Mouse (Mus musculus) forebrain, embryonic 11.5 days (tissue): ENCODE results near the gene Arid1b. TPM values are rescaled to one million over a fixed set of nuclear protein-coding genes. Genes with fewer than 3 reads are reported as not detected.

Experiments used
- ATAC-seq: fragments of 200-750 bp; cut with Nextera tagmentation; replicated peaks from 2 replicates; pipeline ENCODE4 v1.8.0; 2017; ENCODE audit warnings: moderate TSS enrichment; ENCODE audit not compliant: low FRiP score
- DNase-seq: peaks from one replicate; pipeline ENCODE4 v3.0.0-alpha.2; 2017; ENCODE audit warnings: low spot score
- H3K27ac ChIP-seq: fragments of 300-500 bp; sonication (generic); 2 replicates; pipeline ENCODE4 v1.5.1; 2014; ENCODE audit warnings: low read depth, low read length
- H3K27me3 ChIP-seq: fragments of 300-500 bp; sonication (generic); 2 replicates; pipeline ENCODE4 v1.6.1; 2014; ENCODE audit warnings: mild to moderate bottlenecking, low read length, mixed read lengths; ENCODE audit not compliant: control insufficient read depth, insufficient read depth
- H3K36me3 ChIP-seq: fragments of 300-500 bp; sonication (generic); 2 replicates; pipeline ENCODE4 v1.6.1; 2014; ENCODE audit warnings: mild to moderate bottlenecking, low read length, moderate library complexity, mixed read lengths; ENCODE audit not compliant: control insufficient read depth, insufficient read depth
- H3K4me1 ChIP-seq: fragments of 300-500 bp; sonication (generic); replicated peaks from 2 replicates; pipeline ENCODE4 v1.6.1; 2014; ENCODE audit warnings: low read length, mixed read lengths; ENCODE audit not compliant: control insufficient read depth, insufficient read depth
- H3K4me2 ChIP-seq: fragments of 300-500 bp; sonication (generic); 2 replicates; pipeline ENCODE4 v1.6.1; 2014; ENCODE audit warnings: low read depth, mild to moderate bottlenecking, low read length, moderate library complexity, mixed read lengths; ENCODE audit not compliant: severe bottlenecking
- H3K4me3 ChIP-seq: fragments of 300-500 bp; sonication (generic); 2 replicates; pipeline ENCODE4 v1.5.1; 2014; ENCODE audit warnings: low read depth, low read length
- H3K9ac ChIP-seq: fragments of 300-500 bp; sonication (generic); 2 replicates; pipeline ENCODE4 v1.6.1; 2014; ENCODE audit warnings: low read length
- H3K9me3 ChIP-seq: fragments of 300-500 bp; sonication (generic); 2 replicates; pipeline ENCODE4 v1.6.1; 2016; ENCODE audit warnings: low read length, mixed read lengths; ENCODE audit not compliant: control insufficient read depth
- WGBS: fragments of 180-500 bp; shearing (Covaris S2); extraction: QIAGEN DNeasy Blood & Tissue Kit; methylation state at CpG from one replicate; pipeline ENCODE4 v1.1.7; 2014; 5-methylcytosine and 5-hydroxymethylcytosine counted together
- polyA plus RNA-seq: library from polyadenylated mRNA; unstranded; fragments of >200 nt; fragmentation: Nextera tagmentation; extraction: Ambion mirVana; gene quantifications from 2 replicates; pipeline ENCODE4 v1.2.1, GENCODE M21; 2014

Arid1b gene
- polyA plus RNA-seq, 1 experiment from 2014 or later = 16.3 TPM

DNA sequence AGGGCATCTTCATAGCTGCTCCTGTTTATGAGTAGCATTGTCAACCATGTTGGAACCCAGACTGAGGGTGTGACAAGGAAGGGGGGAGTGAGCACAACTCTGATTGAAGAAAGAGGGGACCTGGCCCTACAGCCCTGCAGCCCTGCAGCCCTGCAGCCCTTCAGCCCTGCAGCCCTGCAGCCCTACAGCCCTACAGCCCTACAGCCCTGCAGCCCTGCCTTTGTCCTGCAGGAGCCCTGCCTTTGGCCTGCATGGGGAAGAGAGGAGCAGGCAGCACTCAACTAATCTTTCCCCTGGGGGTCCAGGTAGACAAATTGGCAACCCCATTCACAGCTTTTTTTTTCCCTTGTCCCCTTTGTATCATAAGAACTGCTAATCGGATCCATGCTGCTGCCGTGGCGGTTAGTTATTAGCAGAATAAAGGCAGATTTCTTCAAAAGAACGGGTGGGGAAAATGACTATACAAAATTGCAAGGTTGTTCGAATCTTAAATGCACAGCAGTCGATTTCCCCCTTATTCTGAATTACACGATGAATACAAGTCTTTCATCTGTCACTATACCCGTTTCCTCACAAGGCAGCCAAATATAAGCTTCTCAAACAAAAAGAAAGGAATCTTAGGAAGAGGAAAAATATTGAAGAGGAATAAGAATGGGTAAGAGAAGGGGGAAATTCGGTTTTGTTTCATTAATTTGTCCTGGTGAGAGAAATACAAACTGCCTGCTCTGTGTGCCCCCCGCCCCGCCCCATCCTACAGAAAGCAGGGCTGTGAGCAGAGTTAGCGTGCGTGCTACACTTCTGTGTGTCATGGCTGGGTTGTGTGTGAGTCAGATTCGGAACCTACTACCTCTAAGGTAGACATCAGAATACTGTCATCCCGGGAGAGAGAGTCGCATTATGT, 260.8 kb downstream of the Arid1b start:
- peaks cover 14% of the 10 kb centered on the region for H3K4me1 ChIP-seq
- no peaks in the 10 kb centered on the region for H3K36me3 ChIP-seq
- WGBS = 25% methylated on average over 16 of the region's 16 CpGs
- H3K4me2 ChIP-seq = no peak overlapping the region
- no peaks in the 10 kb centered on the region for H3K9me3 ChIP-seq
- H3K9ac ChIP-seq = no peak overlapping the region; the same call in 1 of the 2 replicates
- no peaks in the 10 kb centered on the region for H3K27me3 ChIP-seq
- H3K27ac ChIP-seq = 0 out of 2 replicates have a peak overlapping the region, but pooled peaks have one; percentile 9
- ATAC-seq (peak; percentile 63), DNase-seq (peak; percentile 72)
- no peak overlapping the region for H3K4me3 ChIP-seq

DNA sequence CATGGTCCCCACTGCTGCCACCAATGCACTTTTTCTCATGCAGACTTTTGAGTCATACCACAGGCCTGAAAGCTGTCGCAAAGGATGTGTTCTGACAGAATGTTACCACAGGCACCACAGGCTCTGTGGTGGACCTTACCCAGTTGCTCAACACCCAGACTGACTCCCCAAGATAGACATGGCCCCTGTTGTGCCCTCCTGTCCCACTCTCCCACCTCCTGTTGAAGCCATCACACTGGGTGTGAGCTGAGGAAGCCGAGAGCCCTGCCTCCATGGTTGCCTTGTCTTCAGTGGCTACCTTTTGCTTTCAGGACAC, 261.4 kb downstream of the Arid1b start:
- Histone ChIP-seq H3K27ac (no peak overlapping the region), H3K27me3 (no peaks in the 10 kb centered on the region), H3K4me2 (no peak overlapping the region), H3K4me3 (no peak overlapping the region), H3K36me3 (no peaks in the 10 kb centered on the region), H3K4me1 (peaks cover 14% of the 10 kb centered on the region), H3K9ac (no peak overlapping the region), H3K9me3 (no peaks in the 10 kb centered on the region)
- DNase-seq (no peak), ATAC-seq (no peak)
- 44% methylated on average over 2 of the region's 2 CpGs for WGBS

DNA sequence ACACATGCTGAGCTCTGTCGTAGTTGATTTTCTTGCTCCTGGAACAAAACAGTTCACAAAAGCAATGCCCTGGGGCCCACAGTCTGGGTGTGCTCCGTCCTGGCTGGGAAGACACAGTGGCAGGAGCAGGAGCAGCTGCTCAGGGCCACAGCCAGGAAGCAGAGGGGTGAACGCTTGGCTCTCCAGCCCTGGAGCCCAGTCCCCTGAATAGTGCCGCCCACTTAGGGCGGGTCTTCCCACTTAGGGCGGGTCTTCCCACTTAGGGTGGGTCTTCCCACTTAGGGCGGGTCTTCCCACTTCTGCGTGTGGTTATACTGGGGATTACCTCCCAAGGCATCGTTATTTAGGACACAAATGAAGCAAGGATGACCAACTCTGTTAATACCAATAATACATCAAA, 264.8 kb downstream of the Arid1b start:
- H3K9ac ChIP-seq = no peak overlapping the region
- H3K9me3 ChIP-seq = no peaks in the 10 kb centered on the region
- H3K27me3 ChIP-seq = no peaks in the 10 kb centered on the region
- H3K4me1 ChIP-seq = peaks cover 14% of the 10 kb centered on the region
- H3K27ac ChIP-seq = no peak overlapping the region
- no peaks in the 10 kb centered on the region for H3K36me3 ChIP-seq
- no peak overlapping the region for H3K4me2 ChIP-seq
- DNase-seq (no peak), ATAC-seq (no peak)
- H3K4me3 ChIP-seq = no peak overlapping the region
- WGBS = 67% methylated on average over 9 of the region's 9 CpGs

DNA sequence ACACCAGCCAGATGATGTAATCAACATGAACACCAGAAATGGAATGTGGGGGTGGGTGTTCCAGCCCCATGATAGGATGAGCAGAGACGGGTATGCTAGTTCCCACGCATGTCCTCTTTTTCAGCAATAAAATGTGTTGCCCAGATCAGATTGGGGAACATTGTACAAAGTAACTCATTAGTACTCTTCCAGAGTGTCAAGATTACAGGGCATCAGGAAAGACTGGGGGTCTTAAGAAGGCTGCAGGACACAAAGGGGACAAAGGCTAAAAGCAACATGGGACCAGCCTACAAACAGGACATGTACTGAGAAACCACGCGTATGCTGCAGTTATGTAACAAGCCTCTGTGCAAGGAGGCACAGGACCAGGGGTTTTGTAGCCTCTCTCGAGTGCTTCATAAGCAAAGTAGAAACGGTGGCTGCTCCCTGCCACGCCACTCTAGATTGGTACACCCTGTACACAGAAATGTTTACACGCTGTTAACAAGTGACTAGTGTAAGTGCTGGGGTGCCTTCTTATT, 267.1 kb downstream of the Arid1b start:
- ATAC-seq = no peak
- no peak overlapping the region for H3K9ac ChIP-seq
- no peak overlapping the region for H3K4me2 ChIP-seq
- 78% methylated on average over 8 of the region's 8 CpGs for WGBS
- H3K9me3 ChIP-seq = no peaks in the 10 kb centered on the region
- H3K4me3 ChIP-seq = no peak overlapping the region
- H3K27me3 ChIP-seq = no peaks in the 10 kb centered on the region
- H3K27ac ChIP-seq = no peak overlapping the region
- H3K4me1 ChIP-seq = peaks cover 2% of the 10 kb centered on the region; the same call in 1 of the 2 replicates
- no peaks in the 10 kb centered on the region for H3K36me3 ChIP-seq
- no peak for DNase-seq

DNA sequence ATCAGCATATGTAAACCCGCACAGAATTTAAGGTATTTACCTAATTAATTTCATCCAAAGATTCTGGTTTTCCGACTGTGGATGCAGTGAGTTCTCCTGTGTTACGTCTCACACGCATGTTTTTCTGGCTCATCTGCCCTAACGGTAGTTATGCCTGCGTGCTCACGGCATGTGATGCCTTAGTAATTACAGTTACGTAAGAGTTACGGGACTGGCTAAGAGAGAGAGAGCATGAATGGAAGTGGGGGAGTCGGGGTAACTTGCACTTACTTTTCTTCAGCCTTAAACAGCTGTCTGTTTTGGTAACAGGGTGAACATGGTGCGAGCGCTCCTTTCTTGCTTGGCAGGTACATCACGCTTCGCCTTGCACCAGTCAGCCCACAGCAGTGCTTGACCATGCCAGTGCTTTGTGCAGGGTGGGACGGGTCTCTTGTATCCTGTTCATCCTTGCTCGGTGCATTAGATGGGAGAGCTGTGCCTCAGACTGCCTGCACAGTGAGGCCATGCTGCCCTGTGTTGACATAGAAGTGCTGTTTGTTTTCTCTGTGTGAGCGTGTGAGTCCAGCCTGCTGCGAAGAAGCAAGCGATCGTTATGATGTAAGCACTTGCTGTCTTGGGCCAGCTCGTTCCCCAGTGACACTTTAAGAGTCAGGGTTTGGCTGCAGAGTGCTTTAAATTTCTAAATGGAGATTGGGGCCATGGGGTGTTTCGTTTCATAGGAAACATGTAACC, 267.9 kb downstream of the Arid1b start:
- no peak overlapping the region for H3K4me3 ChIP-seq
- ATAC-seq (no peak), DNase-seq (no peak)
- no peak overlapping the region for H3K4me2 ChIP-seq
- H3K27ac ChIP-seq = no peak overlapping the region
- H3K36me3 ChIP-seq = no peaks in the 10 kb centered on the region
- 77% methylated on average over 22 of the region's 22 CpGs for WGBS
- H3K4me1 ChIP-seq = peaks cover 2% of the 10 kb centered on the region; the same call in 1 of the 2 replicates
- no peaks in the 10 kb centered on the region for H3K27me3 ChIP-seq
- H3K9me3 ChIP-seq = no peaks in the 10 kb centered on the region
- no peak overlapping the region for H3K9ac ChIP-seq

DNA sequence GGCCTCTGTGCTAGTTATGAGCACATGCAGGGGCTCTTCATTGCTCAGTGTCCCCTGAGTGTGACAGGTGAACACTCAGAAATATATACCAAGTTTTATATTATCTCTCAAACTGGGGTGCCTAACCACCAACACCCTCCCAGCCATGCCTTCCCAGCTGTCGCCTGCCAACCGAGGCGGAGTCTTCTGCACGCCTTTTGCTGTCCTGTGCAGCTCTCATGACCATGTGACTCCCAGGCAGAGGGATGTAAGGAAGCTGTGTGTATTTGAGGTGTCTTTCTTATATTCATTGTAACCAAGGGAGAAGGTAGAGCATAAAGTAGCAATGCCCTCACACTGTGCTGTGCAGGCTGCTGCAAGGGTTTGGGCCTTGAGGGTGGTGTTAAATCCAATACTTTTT, 268.7 kb downstream of the Arid1b start:
- H3K9ac ChIP-seq = no peak overlapping the region
- WGBS = 87% methylated on average over 4 of the region's 4 CpGs
- H3K27ac ChIP-seq = no peak overlapping the region
- no peak overlapping the region for H3K4me2 ChIP-seq
- ATAC-seq = no peak
- H3K9me3 ChIP-seq = no peaks in the 10 kb centered on the region
- no peak overlapping the region for H3K4me3 ChIP-seq
- no peaks in the 10 kb centered on the region for H3K36me3 ChIP-seq
- no peaks in the 10 kb centered on the region for H3K27me3 ChIP-seq
- no peak for DNase-seq
- peaks cover 2% of the 10 kb centered on the region; the same call in 1 of the 2 replicates for H3K4me1 ChIP-seq

DNA sequence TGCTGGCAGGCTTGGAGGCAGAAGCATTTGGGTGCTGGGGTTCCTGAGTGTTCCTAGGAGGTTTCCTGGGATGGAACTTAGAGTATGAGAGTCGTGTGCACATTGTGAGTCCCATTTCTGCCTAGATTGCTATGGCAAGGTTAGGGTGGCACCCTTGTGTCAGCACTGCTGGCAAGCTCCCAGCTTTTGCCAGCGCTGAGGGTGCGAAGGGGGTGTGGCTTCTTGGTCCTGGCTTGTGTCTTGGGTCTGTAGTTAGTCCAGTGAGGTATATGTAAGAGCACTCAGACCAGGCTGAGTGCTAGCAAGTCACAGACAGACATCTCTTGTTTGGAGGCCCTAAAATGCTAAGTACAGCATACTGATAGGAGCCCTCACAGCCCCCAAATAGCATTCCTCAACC, 270.7 kb downstream of the Arid1b start:
- Histone ChIP-seq H3K4me3 (no peak overlapping the region), H3K4me2 (no peak overlapping the region), H3K9ac (no peak overlapping the region), H3K9me3 (no peaks in the 10 kb centered on the region), H3K4me1 (peaks cover 2% of the 10 kb centered on the region; the same call in 1 of the 2 replicates), H3K27me3 (no peaks in the 10 kb centered on the region), H3K36me3 (no peaks in the 10 kb centered on the region; the same call in 1 of the 2 replicates), H3K27ac (no peak overlapping the region)
- DNase-seq (no peak), ATAC-seq (no peak)
- 92% methylated on average over 3 of the region's 3 CpGs for WGBS

DNA sequence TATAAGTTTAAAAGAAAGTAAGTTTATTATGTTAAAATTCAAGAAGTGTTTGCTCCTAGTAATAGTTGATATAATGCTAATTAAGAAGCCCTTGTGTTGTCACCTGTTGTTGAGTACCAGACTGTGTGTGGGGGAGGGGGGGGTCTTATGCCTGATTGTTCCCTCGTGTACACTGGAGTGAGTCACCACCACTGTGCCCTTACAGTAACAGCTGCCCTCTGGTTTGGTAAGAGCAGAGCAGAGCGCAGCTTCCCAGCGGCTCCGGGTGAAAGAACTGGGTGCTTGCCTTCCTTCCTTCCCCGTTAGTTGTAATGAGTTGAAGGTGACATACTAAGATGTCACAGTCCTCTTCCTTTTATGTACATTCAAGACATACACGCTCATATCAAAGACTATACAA, 271.5 kb downstream of the Arid1b start:
- DNase-seq (no peak), ATAC-seq (no peak)
- Histone ChIP-seq H3K9ac (no peak overlapping the region), H3K4me2 (no peak overlapping the region), H3K27ac (no peak overlapping the region), H3K9me3 (no peaks in the 10 kb centered on the region), H3K4me3 (no peak overlapping the region), H3K27me3 (no peaks in the 10 kb centered on the region), H3K4me1 (peaks cover 2% of the 10 kb centered on the region; the same call in 1 of the 2 replicates), H3K36me3 (no peaks in the 10 kb centered on the region; the same call in 1 of the 2 replicates)
- WGBS = 95% methylated on average over 6 of the region's 6 CpGs
